Mouse (Mus musculus) liver, adult (tissue): ENCODE data around the gene Fkbpl.

Experiments used
- GATA4 ChIP-seq: IDR thresholded peaks from 2 replicates; pipeline ENCODE4 v1.6.1; 2014; ENCODE audit warnings: mild to moderate bottlenecking, low read length; ENCODE audit not compliant: insufficient replicate concordance

Fkbpl gene

GRCm38 (mm10) chr17:34618999-34619398, 25.6 kb upstream of the Fkbpl start:
- TF ChIP-seq GATA4: no peak

GRCm38 (mm10) chr17:34621006-34621405, 23.6 kb upstream of the Fkbpl start:
- TF ChIP-seq GATA4: no peak

- no peak for TF ChIP-seq GATA4
Observed at GRCm38 (mm10) chr17:34623161-34623560, 21.4 kb upstream of the Fkbpl start.

GRCm38 (mm10) chr17:34624981-34625380, 19.6 kb upstream of the Fkbpl start:
- no peak for TF ChIP-seq GATA4

GRCm38 (mm10) chr17:34626062-34626772, 18.3 kb upstream of the Fkbpl start:
- TF ChIP-seq GATA4: no peak

GRCm38 (mm10) chr17:34626773-34627092, 17.8 kb upstream of the Fkbpl start:
- TF ChIP-seq GATA4: no peak

GRCm38 (mm10) chr17:34627093-34627942, 17.2 kb upstream of the Fkbpl start:
- peak; percentile 52; the same call in 1 of the 2 replicates for TF ChIP-seq GATA4

- TF ChIP-seq GATA4: no peak
Observed at GRCm38 (mm10) chr17:34627943-34628643, 16.5 kb upstream of the Fkbpl start, which contains the start of gene Ppt2. Gene Ppt2 (minus strand): TSS chr17:34628510.

- no peak for TF ChIP-seq GATA4
Observed at GRCm38 (mm10) chr17:34628644-34628967, 16.0 kb upstream of the Fkbpl start.

GRCm38 (mm10) chr17:34629221-34629751, 15.3 kb upstream of the Fkbpl start, which contains the start of gene Prrt1:
Gene Prrt1 (plus strand): TSS chr17:34629533.
- no peak for TF ChIP-seq GATA4

- no peak for TF ChIP-seq GATA4
Observed at GRCm38 (mm10) chr17:34629796-34630603, 14.6 kb upstream of the Fkbpl start.

- TF ChIP-seq GATA4: no peak
Observed at GRCm38 (mm10) chr17:34630761-34631301, 13.7 kb upstream of the Fkbpl start.

- TF ChIP-seq GATA4: no peak
Observed at GRCm38 (mm10) chr17:34631647-34632046, 12.9 kb upstream of the Fkbpl start.

- no peak; the same call in 1 of the 2 replicates for TF ChIP-seq GATA4
Observed at GRCm38 (mm10) chr17:34632261-34632691, 12.3 kb upstream of the Fkbpl start.
